Mouse (Mus musculus) neural tube, embryonic 13.5 days (tissue): ENCODE results near the gene Cdca3. TPM values are rescaled to one million over a fixed set of nuclear protein-coding genes. Genes with fewer than 3 reads are reported as not detected.
"Not testable (repeated sequence)": the region's sequence is repeated elsewhere in the genome, so short reads cannot be mapped to it uniquely, and the experiment has no call there.

Source experiments
- ATAC-seq: fragments of 200-750 bp; cut with Nextera tagmentation; 2 replicates; pipeline ENCODE4 v1.8.0; 2017; ENCODE audit warnings: low read depth, mild to moderate bottlenecking, moderate TSS enrichment, moderate library complexity
- H3K27ac ChIP-seq: fragments of 300-500 bp; sonication (generic); replicated peaks from 2 replicates; pipeline ENCODE4 v1.5.1; 2015; ENCODE audit warnings: moderate library complexity, mild to moderate bottlenecking, inconsistent platforms
- H3K27me3 ChIP-seq: fragments of 300-500 bp; sonication (generic); 2 replicates; pipeline ENCODE4 v1.6.1; 2015; ENCODE audit warnings: mild to moderate bottlenecking, inconsistent platforms
- H3K36me3 ChIP-seq: fragments of 300-500 bp; sonication (generic); 2 replicates; pipeline ENCODE4 v1.6.1; 2015; ENCODE audit warnings: mild to moderate bottlenecking, inconsistent platforms
- H3K4me1 ChIP-seq: fragments of 300-500 bp; sonication (generic); replicated peaks from 2 replicates; pipeline ENCODE4 v1.6.1; 2015; ENCODE audit warnings: inconsistent platforms
- H3K4me2 ChIP-seq: fragments of 300-500 bp; sonication (generic); 2 replicates; pipeline ENCODE4 v1.6.1; 2015; ENCODE audit warnings: inconsistent platforms, mild to moderate bottlenecking, moderate library complexity
- H3K4me3 ChIP-seq: fragments of 300-500 bp; sonication (generic); 2 replicates; pipeline ENCODE4 v1.5.1; 2015; ENCODE audit warnings: mild to moderate bottlenecking, inconsistent platforms
- H3K9ac ChIP-seq: fragments of 300-500 bp; sonication (generic); 2 replicates; pipeline ENCODE4 v1.6.1; 2015; ENCODE audit warnings: moderate library complexity, mild to moderate bottlenecking, inconsistent platforms
- H3K9me3 ChIP-seq: fragments of 300-500 bp; sonication (generic); 2 replicates; pipeline ENCODE4 v1.6.1; 2016; ENCODE audit warnings: inconsistent platforms
- WGBS: fragments of 180-500 bp; shearing (Covaris S2); methylation state at CpG from one replicate; pipeline ENCODE4 v1.1.7; 2015; 5-methylcytosine and 5-hydroxymethylcytosine counted together
- polyA plus RNA-seq: library from polyadenylated mRNA; unstranded; fragments of >200 nt; fragmentation: Nextera tagmentation; extraction: Ambion mirVana; gene quantifications from 2 replicates; pipeline ENCODE4 v1.2.1, GENCODE M21; 2015

Cdca3 gene
- polyA plus RNA-seq, 1 experiment from 2014 or later = 26.6 TPM

DNA sequence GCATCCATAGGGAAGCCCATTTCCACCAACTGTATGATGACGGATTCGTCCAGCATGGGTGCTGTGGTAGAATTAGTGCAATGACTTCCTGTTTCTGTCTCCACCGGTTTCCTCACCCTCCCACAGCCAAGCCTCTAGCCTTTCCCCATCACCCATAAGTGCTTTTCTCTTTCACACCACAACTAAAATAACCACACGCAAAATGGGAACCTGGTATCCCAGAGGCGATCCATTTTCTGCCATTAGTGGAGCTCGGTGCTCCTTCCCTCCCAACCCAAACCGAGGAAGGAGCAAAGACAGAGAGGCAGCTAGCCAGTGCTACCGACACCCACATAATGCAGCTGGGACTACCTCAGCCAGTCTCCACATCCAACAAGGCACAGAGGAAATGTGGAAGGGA is 11.4 kb upstream of the Cdca3 start:
- H3K36me3 ChIP-seq = peaks cover 82% of the 10 kb centered on the region
- no peak overlapping the region for H3K9ac ChIP-seq
- H3K4me3 ChIP-seq = no peak overlapping the region
- H3K9me3 ChIP-seq = no peaks in the 10 kb centered on the region
- no peak overlapping the region for H3K27ac ChIP-seq
- WGBS = 93% methylated on average over 8 of the region's 8 CpGs
- H3K4me2 ChIP-seq = no peak overlapping the region
- ATAC-seq = no peak
- peaks cover 18% of the 10 kb centered on the region for H3K4me1 ChIP-seq
- no peaks in the 10 kb centered on the region for H3K27me3 ChIP-seq

DNA sequence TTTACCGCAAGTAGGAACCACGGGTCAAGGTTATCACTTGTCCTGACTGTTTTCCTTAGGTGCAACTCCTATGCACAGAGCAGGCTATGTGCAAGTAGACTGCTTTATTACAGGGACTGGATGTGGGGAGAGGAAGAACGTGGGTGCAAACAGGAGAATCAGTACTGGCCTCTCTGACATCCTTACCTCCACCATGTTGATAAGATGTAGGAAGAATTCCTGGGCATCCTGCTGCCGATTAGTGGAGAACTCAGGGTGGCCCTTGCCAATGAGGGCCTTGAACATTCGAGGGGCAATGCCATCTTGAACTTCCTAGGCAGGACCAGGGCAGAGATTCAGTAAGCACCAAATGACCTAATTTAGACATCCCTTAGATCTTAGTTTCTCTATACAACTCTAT is 8.5 kb upstream of the Cdca3 start:
- peaks cover 100% of the 10 kb centered on the region for H3K36me3 ChIP-seq
- H3K27me3 ChIP-seq = no peaks in the 10 kb centered on the region
- H3K4me1 ChIP-seq = no peaks in the 10 kb centered on the region
- no peaks in the 10 kb centered on the region for H3K9me3 ChIP-seq
- no peak overlapping the region for H3K4me2 ChIP-seq
- WGBS = 97% methylated on average over 5 of the region's 5 CpGs
- no peak overlapping the region for H3K4me3 ChIP-seq
- H3K27ac ChIP-seq = no peak overlapping the region
- no peak overlapping the region for H3K9ac ChIP-seq
- no peak for ATAC-seq

DNA sequence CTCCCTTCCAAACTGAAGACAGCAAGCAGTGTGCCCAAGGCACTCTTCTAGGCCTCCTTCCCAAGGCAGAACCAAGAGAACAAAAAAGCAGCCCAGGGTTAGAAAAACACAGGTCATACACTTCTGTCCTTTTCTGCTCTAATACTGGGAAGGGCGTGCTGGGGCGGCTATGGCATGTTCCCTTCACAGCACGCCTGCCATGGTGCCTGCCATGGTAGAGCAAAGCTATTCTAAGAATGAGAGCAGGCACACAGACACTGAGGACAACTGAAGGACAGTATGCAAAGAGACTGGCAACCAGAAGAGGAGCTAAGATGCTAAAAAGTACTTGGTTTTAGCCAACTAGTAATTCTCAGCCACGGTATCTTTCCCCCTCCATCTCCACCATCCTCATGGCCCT is 7.3 kb upstream of the Cdca3 start:
- no peak overlapping the region for H3K27ac ChIP-seq
- WGBS = 94% methylated on average over 4 of the region's 4 CpGs
- peaks cover 94% of the 10 kb centered on the region for H3K36me3 ChIP-seq
- no peak overlapping the region for H3K4me2 ChIP-seq
- H3K4me3 ChIP-seq = no peak overlapping the region
- H3K4me1 ChIP-seq = no peaks in the 10 kb centered on the region
- no peak overlapping the region for H3K9ac ChIP-seq
- H3K27me3 ChIP-seq = no peaks in the 10 kb centered on the region
- ATAC-seq = no peak
- no peaks in the 10 kb centered on the region for H3K9me3 ChIP-seq

DNA sequence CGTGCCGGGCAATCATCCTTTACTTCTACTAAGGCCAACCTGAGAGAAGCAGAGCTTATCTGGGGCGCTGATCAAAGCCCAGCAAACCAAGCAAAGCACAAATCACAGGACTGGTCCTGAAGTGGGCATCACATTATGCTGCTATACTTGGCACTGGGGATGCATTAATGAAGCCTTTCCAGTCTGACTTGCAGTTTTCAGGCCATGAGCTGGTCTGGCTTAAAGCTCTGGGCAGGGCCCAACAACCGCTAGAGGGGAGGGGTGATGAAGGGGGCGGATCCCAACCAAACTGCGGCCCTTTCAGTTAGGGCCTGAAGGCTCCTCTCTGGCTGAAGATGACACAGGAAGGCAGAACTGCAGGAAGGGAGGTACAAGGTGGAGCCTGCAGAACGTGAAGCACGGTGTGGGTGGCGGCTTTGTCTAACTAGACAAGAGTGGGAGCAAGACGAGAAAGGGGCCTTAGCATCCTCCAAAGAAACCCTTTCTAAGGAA is 1.2 kb upstream of the Cdca3 start:
- Histone ChIP-seq H3K27me3 (no peaks in the 10 kb centered on the region), H3K27ac (peak overlapping the region; percentile 67), H3K9me3 (no peaks in the 10 kb centered on the region), H3K4me3 (peak overlapping the region; percentile 66), H3K9ac (peak overlapping the region; percentile 75), H3K4me1 (peaks cover 26% of the 10 kb centered on the region), H3K36me3 (peaks cover 45% of the 10 kb centered on the region), H3K4me2 (peak overlapping the region; percentile 87)
- no peak for ATAC-seq
- WGBS = 25% methylated on average over 10 of the region's 10 CpGs

DNA sequence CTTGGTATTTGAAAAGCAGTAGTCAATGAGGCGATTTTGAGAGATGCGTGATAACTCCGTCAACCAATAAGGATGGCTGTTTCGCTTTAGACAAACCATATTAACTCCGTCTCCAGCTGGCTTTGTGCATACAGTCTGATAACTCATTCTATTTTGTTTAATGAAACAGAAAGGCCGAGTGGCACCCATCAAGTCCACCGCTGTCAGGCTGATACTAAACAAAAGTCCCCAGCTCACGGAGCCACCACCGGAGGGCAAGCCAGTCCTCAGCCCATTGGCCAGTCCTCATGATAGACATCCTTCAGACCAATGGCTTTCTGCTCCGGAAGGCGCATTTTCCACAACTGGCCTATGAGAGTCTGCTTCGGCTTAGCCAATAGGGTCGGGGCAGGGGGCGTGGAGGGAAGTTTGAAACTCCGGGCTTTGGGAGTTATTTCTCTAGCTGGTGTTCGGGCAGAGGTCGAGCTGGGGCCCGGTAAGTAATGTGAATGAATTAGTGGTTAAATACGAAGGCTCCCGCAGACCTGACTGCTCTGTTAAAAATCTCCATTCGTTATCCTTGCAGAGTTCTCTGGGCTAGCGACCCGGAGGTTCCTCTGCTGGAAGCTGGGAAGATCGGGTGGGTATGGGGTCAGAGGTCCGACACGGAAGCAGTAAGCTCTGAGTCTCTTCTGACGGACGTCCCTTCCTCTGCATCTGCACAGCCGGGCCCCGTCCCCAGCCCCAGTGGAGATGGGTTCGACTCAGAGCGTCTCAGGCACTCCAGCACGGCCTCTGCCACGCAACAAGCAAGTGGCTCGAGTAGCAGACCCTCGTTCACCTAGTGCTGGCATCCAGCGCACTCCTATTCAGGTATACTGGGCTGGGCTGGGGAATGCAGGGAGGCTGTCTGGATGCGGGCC is 703 bp downstream of the Cdca3 start:
- Histone ChIP-seq H3K9ac (peak overlapping the region; percentile 75), H3K9me3 (no peaks in the 10 kb centered on the region), H3K36me3 (peaks cover 28% of the 10 kb centered on the region), H3K4me3 (peak overlapping the region; percentile 66), H3K27me3 (no peaks in the 10 kb centered on the region), H3K4me1 (peaks cover 26% of the 10 kb centered on the region), H3K27ac (peak overlapping the region; percentile 90), H3K4me2 (peak overlapping the region; percentile 61)
- under 1% methylated on average over 38 of the region's 38 CpGs for WGBS
- ATAC-seq = peak; percentile 92

DNA sequence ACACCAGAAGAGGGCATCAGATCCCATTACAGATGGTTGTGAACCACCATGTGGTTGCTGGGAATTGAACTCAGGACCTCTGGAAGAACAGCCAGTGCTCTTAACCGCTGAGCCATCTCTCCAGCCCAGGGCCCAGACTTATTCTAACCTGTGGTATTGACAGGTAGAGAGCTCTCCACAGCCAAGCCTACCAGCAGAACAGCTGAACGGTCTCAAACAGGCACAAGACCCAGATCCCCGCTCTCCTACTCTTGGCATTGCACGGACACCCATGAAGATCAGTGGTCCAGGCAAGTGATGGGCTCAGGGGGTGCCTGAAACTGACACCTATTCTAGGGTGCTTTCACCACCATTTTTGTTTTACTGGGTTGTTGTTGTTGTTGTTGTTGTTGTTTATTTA is 1.9 kb downstream of the Cdca3 start:
- not testable (repeated sequence) for H3K27ac ChIP-seq, ATAC-seq, H3K4me3 ChIP-seq, H3K27me3 ChIP-seq, H3K9me3 ChIP-seq, H3K9ac ChIP-seq
- WGBS = 95% methylated on average over 4 of the region's 4 CpGs
- peaks cover 17% of the 10 kb centered on the region for H3K36me3 ChIP-seq
- peak overlapping the region; percentile 61; the same call in 1 of the 2 replicates for H3K4me2 ChIP-seq
- H3K4me1 ChIP-seq = peaks cover 34% of the 10 kb centered on the region

DNA sequence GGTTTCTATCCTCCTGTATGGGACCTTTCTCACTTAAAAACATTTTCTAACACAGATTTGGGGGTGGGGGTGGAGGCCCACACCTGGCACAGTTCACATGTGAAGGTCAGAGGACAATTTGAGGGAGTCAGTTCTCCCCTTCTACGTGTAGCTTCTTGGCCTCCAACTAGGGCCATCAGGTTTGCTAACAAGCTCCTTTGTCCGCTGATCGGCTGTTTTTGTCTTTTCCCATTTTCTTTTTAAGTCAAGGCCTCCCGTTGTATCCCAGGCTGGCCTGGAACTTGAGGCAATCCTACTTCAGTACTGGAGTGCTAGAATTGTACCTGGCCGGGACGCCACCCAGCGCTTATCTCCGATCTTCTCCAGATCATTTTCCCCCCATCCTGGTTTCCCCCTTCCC is 2.3 kb downstream of the Cdca3 start:
- H3K27ac ChIP-seq = no peak overlapping the region
- no peak for ATAC-seq
- H3K4me3 ChIP-seq = no peak overlapping the region
- WGBS = 96% methylated on average over 8 of the region's 8 CpGs
- H3K4me1 ChIP-seq = peaks cover 34% of the 10 kb centered on the region
- H3K36me3 ChIP-seq = peaks cover 14% of the 10 kb centered on the region; the same call in 1 of the 2 replicates
- no peak overlapping the region for H3K9ac ChIP-seq
- no peak overlapping the region for H3K4me2 ChIP-seq
- H3K27me3 ChIP-seq = no peaks in the 10 kb centered on the region
- no peaks in the 10 kb centered on the region for H3K9me3 ChIP-seq

DNA sequence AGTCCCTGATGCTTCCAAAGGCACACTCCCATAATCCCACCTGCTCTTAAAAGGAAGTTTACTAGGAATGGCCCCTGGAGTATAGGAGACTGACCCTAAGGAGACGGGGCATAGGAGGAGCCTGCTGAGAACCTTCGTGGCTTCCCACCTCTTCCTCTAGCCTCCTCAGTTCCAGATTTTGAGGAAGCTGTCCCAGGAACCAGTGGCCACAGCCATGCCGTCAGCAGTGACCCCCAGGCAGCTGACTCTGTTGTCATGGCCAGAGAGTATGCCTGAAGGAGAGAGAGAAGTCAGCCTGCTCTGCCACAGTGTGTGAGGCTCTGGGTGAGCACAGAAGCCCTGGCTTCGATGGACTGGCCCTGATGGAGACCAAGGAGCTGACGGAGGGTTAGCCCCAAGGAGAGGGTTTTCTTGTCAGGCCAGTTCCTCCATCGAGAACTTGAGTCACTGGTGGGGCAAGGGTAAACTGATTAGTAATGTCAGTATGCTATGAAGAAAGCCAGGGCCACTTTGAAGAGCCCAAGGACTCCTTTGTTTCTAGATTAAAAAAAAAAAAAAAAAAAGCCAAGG is 5.2 kb downstream of the Cdca3 start:
- H3K9me3 ChIP-seq = no peaks in the 10 kb centered on the region
- no peak overlapping the region for H3K4me2 ChIP-seq
- no peak for ATAC-seq
- peaks cover 14% of the 10 kb centered on the region; the same call in 1 of the 2 replicates for H3K36me3 ChIP-seq
- H3K9ac ChIP-seq = no peak overlapping the region
- no peak overlapping the region for H3K4me3 ChIP-seq
- WGBS = 86% methylated on average over 6 of the region's 6 CpGs
- H3K27ac ChIP-seq = no peak overlapping the region; the same call in 1 of the 2 replicates
- peaks cover 25% of the 10 kb centered on the region for H3K4me1 ChIP-seq
- H3K27me3 ChIP-seq = no peaks in the 10 kb centered on the region

DNA sequence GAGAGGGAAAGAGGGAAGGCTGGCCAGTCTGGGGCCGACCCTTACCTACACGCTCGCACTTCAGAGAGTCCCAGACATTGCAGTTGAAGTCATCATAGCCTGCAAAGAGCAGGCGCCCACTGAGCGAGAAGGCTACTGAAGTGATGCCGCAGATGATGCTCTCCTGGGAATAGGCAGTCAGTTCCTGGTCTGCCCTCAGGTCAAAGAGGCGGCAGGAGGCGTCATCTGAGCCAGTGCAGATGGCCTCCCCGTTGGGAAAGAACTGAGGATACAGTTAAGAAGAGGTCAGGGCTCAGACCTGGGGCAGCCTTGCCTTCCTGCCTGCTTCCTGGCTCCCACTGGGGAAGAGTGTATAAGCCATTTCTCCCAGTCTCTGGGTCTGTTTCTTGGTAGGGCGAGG is 6.2 kb downstream of the Cdca3 start:
- no peak overlapping the region for H3K27ac ChIP-seq
- no peak overlapping the region for H3K4me2 ChIP-seq
- H3K27me3 ChIP-seq = no peaks in the 10 kb centered on the region
- no peaks in the 10 kb centered on the region for H3K9me3 ChIP-seq
- WGBS = 53% methylated on average over 10 of the region's 10 CpGs
- peaks cover 14% of the 10 kb centered on the region; the same call in 1 of the 2 replicates for H3K36me3 ChIP-seq
- ATAC-seq = no peak
- H3K4me3 ChIP-seq = no peak overlapping the region
- peaks cover 29% of the 10 kb centered on the region for H3K4me1 ChIP-seq
- 0 out of 2 replicates have a peak overlapping the region, but pooled peaks have one; percentile 8 for H3K9ac ChIP-seq

DNA sequence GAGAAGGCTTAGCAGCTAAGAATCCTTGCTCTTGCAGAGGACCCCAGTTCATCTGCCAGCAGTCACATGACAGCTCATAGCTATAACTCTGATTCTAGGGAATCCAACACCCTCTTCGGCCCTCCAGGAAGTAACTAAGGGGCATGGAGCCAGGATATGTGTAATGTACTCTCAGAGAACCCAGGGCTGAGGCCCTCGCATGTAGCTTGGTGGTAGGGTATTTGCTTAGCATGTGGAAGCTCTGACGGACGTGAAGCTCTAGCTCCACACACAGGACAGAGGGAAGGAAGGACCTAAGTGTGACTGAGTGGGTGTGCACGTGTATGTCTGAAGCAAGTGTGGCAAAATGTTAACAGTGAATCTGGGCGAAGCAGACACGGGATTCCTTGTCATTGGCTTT is 7.1 kb downstream of the Cdca3 start:
- Histone ChIP-seq H3K9me3 (no peaks in the 10 kb centered on the region), H3K27ac (no peak overlapping the region), H3K9ac (no peak overlapping the region), H3K4me1 (peaks cover 23% of the 10 kb centered on the region), H3K36me3 (peaks cover 20% of the 10 kb centered on the region), H3K27me3 (no peaks in the 10 kb centered on the region), H3K4me3 (no peak overlapping the region), H3K4me2 (no peak overlapping the region)
- ATAC-seq = no peak
- WGBS = 89% methylated on average over 7 of the region's 7 CpGs

DNA sequence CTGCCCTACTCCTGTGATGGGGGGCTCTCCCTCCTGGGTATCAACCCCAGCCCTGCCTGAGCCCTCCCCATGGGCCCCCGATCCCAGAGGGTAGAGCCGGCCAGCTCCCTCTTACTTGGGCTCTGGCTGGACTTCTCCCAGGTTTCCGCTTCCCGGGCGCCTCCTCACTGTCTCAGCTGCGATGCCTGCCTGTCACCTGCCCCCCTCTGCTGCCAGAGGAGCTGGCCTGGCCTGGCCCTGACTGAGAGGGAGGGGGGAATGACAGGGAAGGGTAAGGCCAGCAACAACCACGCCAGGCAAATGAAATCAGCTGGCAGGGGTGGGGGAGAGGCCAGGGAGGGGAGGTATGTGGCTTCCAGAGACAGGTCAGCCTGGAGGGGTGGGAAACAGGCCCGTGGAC is 10.5 kb downstream of the Cdca3 start:
- Histone ChIP-seq H3K4me3 (no peak overlapping the region), H3K4me2 (no peak overlapping the region), H3K27me3 (no peaks in the 10 kb centered on the region), H3K27ac (no peak overlapping the region), H3K4me1 (peaks cover 23% of the 10 kb centered on the region), H3K9me3 (no peaks in the 10 kb centered on the region), H3K9ac (peak overlapping the region; percentile 49), H3K36me3 (peaks cover 15% of the 10 kb centered on the region)
- 14% methylated on average over 8 of the region's 8 CpGs for WGBS
- no peak; the same call in 1 of the 2 replicates for ATAC-seq
